Mouse (Mus musculus) layer of hippocampus, adult 8-10 months (tissue): ENCODE measurements around the gene Pcbd1. TPM values are rescaled to one million over a fixed set of nuclear protein-coding genes. Genes with fewer than 3 reads are reported as not detected.

Experiments
- DNase-seq, 2 experiments: peaks; one replicate each; pipeline ENCODE4 v3.0.0; 2022; ENCODE audit warnings: low spot score in 2 of 2
- total RNA-seq, 4 experiments: library from RNA; stranded (reverse); gene quantifications; 2 replicates each; pipeline ENCODE4 v1.2.4; 2022

Pcbd1 gene
- 10 to 100 TPM; 12.6 to 14.3 (median 13.6) TPM for total RNA-seq

- no peak for DNase-seq
Observed at GRCm38 (mm10) chr10:61089170-61090142, at the start of gene Pcbd1. Gene Pcbd1, plus strand, starts transcription at chr10:61089331.

- no peak for DNase-seq
Observed at GRCm38 (mm10) chr10:61039657-61040056, 49.5 kb upstream of the Pcbd1 start.

- no peak for DNase-seq
Observed at GRCm38 (mm10) chr10:61045081-61045480, 44.0 kb upstream of the Pcbd1 start.

- DNase-seq = peak in 1 of 2 experiments; percentile 74
Observed at GRCm38 (mm10) chr10:61051993-61052613, 37.0 kb upstream of the Pcbd1 start.

GRCm38 (mm10) chr10:61056661-61057060 is 32.5 kb upstream of the Pcbd1 start:
- no peak for DNase-seq

GRCm38 (mm10) chr10:61059101-61059500 is 30.0 kb upstream of the Pcbd1 start:
- no peak for DNase-seq

- no peak for DNase-seq
Observed at GRCm38 (mm10) chr10:61059543-61060110, 29.5 kb upstream of the Pcbd1 start.

- DNase-seq = no peak
Observed at GRCm38 (mm10) chr10:61063271-61063864, 25.8 kb upstream of the Pcbd1 start.

GRCm38 (mm10) chr10:61064635-61065034 is 24.5 kb upstream of the Pcbd1 start:
- DNase-seq = no peak

- no peak for DNase-seq
Observed at GRCm38 (mm10) chr10:61065287-61066005, 23.7 kb upstream of the Pcbd1 start.

- DNase-seq = peak; percentile 35 to 44
Observed at GRCm38 (mm10) chr10:61068436-61069192, 20.5 kb upstream of the Pcbd1 start.

GRCm38 (mm10) chr10:61069248-61069647 is 19.9 kb upstream of the Pcbd1 start:
- DNase-seq = no peak

- DNase-seq = peak in 1 of 2 experiments; percentile 55
Observed at GRCm38 (mm10) chr10:61072324-61072723, 16.8 kb upstream of the Pcbd1 start.

- DNase-seq = no peak
Observed at GRCm38 (mm10) chr10:61074643-61075042, 14.5 kb upstream of the Pcbd1 start.

- no peak for DNase-seq
Observed at GRCm38 (mm10) chr10:61075607-61076006, 13.5 kb upstream of the Pcbd1 start.

GRCm38 (mm10) chr10:61080227-61080930 is 8.8 kb upstream of the Pcbd1 start:
- DNase-seq = peak; percentile 31 to 36

GRCm38 (mm10) chr10:61080931-61081255 is 8.2 kb upstream of the Pcbd1 start:
- DNase-seq = no peak

- DNase-seq = no peak
Observed at GRCm38 (mm10) chr10:61085364-61085763, 3.8 kb upstream of the Pcbd1 start.

- DNase-seq = no peak
Observed at GRCm38 (mm10) chr10:61086502-61086901, 2.6 kb upstream of the Pcbd1 start.

GRCm38 (mm10) chr10:61088468-61088867 is 663 bp upstream of the Pcbd1 start:
- no peak for DNase-seq
